In genomic region chr10:81143845-81144437, GRCm38 (mm10) we compare ENCODE assay signal across 16 mouse cellular contexts. TPM values are rescaled to one million over a fixed set of nuclear protein-coding genes. Genes with fewer than 3 reads are reported as not detected.
DNase-seq lines count a peak whose midpoint lies in the region; ATAC-seq and TF ChIP-seq lines count a peak whose summit lies in the region.
"Had no signal": no experiment of that assay in that cellular context is flagged by ENCODE, and none has a peak within 500 bp of the region (broad histone marks: within the 10 kb centered on the region; RNA-seq: fewer than 3 reads in every experiment).

No protein-coding gene starts in this region.

- ATAC-seq in limb, embryonic 12.5 days (ENCODE audit: insufficient number of reproducible peaks, insufficient read depth, low FRiP score, low TSS enrichment, low read depth): no peak
- no peak for ATAC-seq in cerebellum, adult (ENCODE audit: insufficient number of reproducible peaks, low FRiP score, low TSS enrichment)
- ATAC-seq: forebrain, embryonic 13.5 days; hindbrain, embryonic 16.5 days; inflammation-experienced regulatory T-cells, adult 6 months had no signal

- H3K4me3 ChIP-seq in heart, embryonic 10.5 days: no peak overlapping the region
- H3K4me3 ChIP-seq in E14TG2a.4 (replicated peaks; ENCODE audit: low read length) (peak overlapping the region; percentile 92), ES-E14 (ENCODE audit: insufficient read depth in 1 of 2, low read depth in 1 of 2, low read length in 2 of 2, poor library complexity in 1 of 2, severe bottlenecking in 1 of 2) (peak overlapping the region; percentile 23 to 91; a peak in 3 of 4 replicates)
- no peak overlapping the region for H3K4me3 ChIP-seq in limb, embryonic 12.5 days (replicated peaks)
- H3K4me3 ChIP-seq: embryonic facial prominence, embryonic 13.5 days; forebrain, embryonic 13.5 days; hindbrain, embryonic 12.5 days had no signal

- TF ChIP-seq CTCF in E14TG2a.4 (conservative IDR thresholded peaks at IDR 0.05; ENCODE audit: low read length): no peak

- H3K36me3 ChIP-seq in heart, embryonic 10.5 days: peaks cover 67% of the 10 kb centered on the region
- H3K36me3 ChIP-seq in E14TG2a.4 (ENCODE audit: insufficient read depth, low read length) (peaks cover 59% of the 10 kb centered on the region), ES-E14 (ENCODE audit: control insufficient read depth, insufficient read depth, low read length, poor library complexity, severe bottlenecking) (peaks cover 51% of the 10 kb centered on the region)
- peaks cover 70% of the 10 kb centered on the region for H3K36me3 ChIP-seq in limb, embryonic 12.5 days

- H3K27ac ChIP-seq in heart, embryonic 10.5 days: no peak overlapping the region
- no peak overlapping the region for H3K27ac ChIP-seq in ES-E14 (ENCODE audit: insufficient read depth, low read depth, low read length, poor library complexity, severe bottlenecking)
- no peak overlapping the region for H3K27ac ChIP-seq in limb, embryonic 12.5 days
- H3K27ac ChIP-seq: embryonic facial prominence, embryonic 13.5 days; forebrain, embryonic 13.5 days; hindbrain, embryonic 12.5 days had no signal

- no peaks in the 10 kb centered on the region for H3K27me3 ChIP-seq in heart, embryonic 10.5 days (ENCODE audit: insufficient read depth, poor library complexity, severe bottlenecking)
- H3K27me3 ChIP-seq in E14TG2a.4 (ENCODE audit: insufficient read depth, low read length): no peaks in the 10 kb centered on the region
- H3K27me3 ChIP-seq in limb, embryonic 12.5 days: no peaks in the 10 kb centered on the region
- H3K27me3 ChIP-seq: CH12.LX; embryonic facial prominence, embryonic 13.5 days; forebrain, embryonic 13.5 days; hindbrain, embryonic 12.5 days had no signal

- H3K9me3 ChIP-seq in heart, embryonic 10.5 days: no peaks in the 10 kb centered on the region
- no peaks in the 10 kb centered on the region for H3K9me3 ChIP-seq in E14TG2a.4 (ENCODE audit: low read length)
- H3K9me3 ChIP-seq in ES-E14 (ENCODE audit: control insufficient read depth, insufficient read depth, low read depth, low read length): no peaks in the 10 kb centered on the region
- no peaks in the 10 kb centered on the region for H3K9me3 ChIP-seq in limb, embryonic 12.5 days
- H3K9me3 ChIP-seq: embryonic facial prominence, embryonic 13.5 days; forebrain, embryonic 13.5 days; hindbrain, embryonic 12.5 days had no signal

- H3K9ac ChIP-seq in ES-E14 (ENCODE audit: insufficient read depth, low read depth, low read length, poor library complexity, severe bottlenecking): peak overlapping the region; percentile 21
- 0 out of 2 replicates have a peak overlapping the region, but pooled peaks have one; percentile 12 for H3K9ac ChIP-seq in limb, embryonic 12.5 days (replicated peaks)
- H3K9ac ChIP-seq: embryonic facial prominence, embryonic 13.5 days; forebrain, embryonic 13.5 days; hindbrain, embryonic 12.5 days had no signal

- H3K4me2 ChIP-seq in limb, embryonic 12.5 days: no peak overlapping the region
- H3K4me2 ChIP-seq: embryonic facial prominence, embryonic 13.5 days; forebrain, embryonic 13.5 days; hindbrain, embryonic 12.5 days had no signal

- in situ Hi-C loops in ES-E14 (cut with MboI; ENCODE audit: low sequenced_read_pairs in 2 of 2, unreplicated experiment in 2 of 2): no loop called here

- 95% methylated on average over 52 of the region's 52 CpGs for WGBS in heart, embryonic 10.5 days
- WGBS in limb, embryonic 12.5 days: 95% methylated on average over 52 of the region's 52 CpGs

- H3K4me1 ChIP-seq in heart, embryonic 10.5 days: peaks cover 74% of the 10 kb centered on the region
- peaks cover 97% of the 10 kb centered on the region for H3K4me1 ChIP-seq in E14TG2a.4 (replicated peaks; ENCODE audit: low read depth, low read length)
- H3K4me1 ChIP-seq in ES-E14 (ENCODE audit: control insufficient read depth in 2 of 2, insufficient read depth in 2 of 2, low read length in 2 of 2, poor library complexity in 1 of 2): peaks cover 3 to 64% of the 10 kb centered on the region in 2 experiments; a peak in 3 of 4 replicates
- H3K4me1 ChIP-seq in limb, embryonic 12.5 days (replicated peaks): peaks cover 35% of the 10 kb centered on the region

- DNase-seq in heart, adult 11 months: peak; percentile 93
- DNase-seq in heart, embryonic 10.5 days (ENCODE audit: low spot score): no peak
- no peak for DNase-seq in ES-E14 (ENCODE audit: low read depth, low spot score)
- no peak for DNase-seq in neural tube, embryonic 10.5 days (ENCODE audit: extremely low spot score, low spot score)
- no peak for DNase-seq in Muller cell, postnatal 12 days (ENCODE audit: inconsistent ontology term)
- DNase-seq: adrenal gland, adult 8-10 months; gastrocnemius, postnatal 25 days had no signal

TF ChIP-seq in ES-E14, 5 proteins besides CTCF, POLR2A, EP300 and RAD21:
- TF ChIP-seq MAFK (IDR thresholded peaks at IDR 0.05; ENCODE audit: insufficient read depth, low read depth, low read length) (no peak), ZNF384 (IDR thresholded peaks at IDR 0.05; ENCODE audit: low read depth, low read length) (no peak), ZC3H11A (IDR thresholded peaks at IDR 0.05; ENCODE audit: borderline replicate concordance, low read depth, low read length) (no peak), HCFC1 (IDR thresholded peaks at IDR 0.05; ENCODE audit: borderline replicate concordance, insufficient read depth, low read length) (no peak), CHD2 (IDR thresholded peaks at IDR 0.05; ENCODE audit: low read depth, low read length) (no peak)
TF ChIP-seq in ES-E14: peak in this region for 0.

RNA-seq across cellular contexts. Expression of gene Zbtb7a, which starts 8.9 kb away (rescaled TPM):
- polyA plus RNA-seq in heart, embryonic 10.5 days (2016; fragmentation: Nextera tagmentation; extraction: Ambion mirVana): 17.6 and 18.6 TPM in 2 replicates
- 15.7 and 30.1 TPM in 2 replicates for total RNA-seq in ES-E14 (2012; rRNA removed)
- 19.0 and 19.7 TPM in 2 replicates for polyA plus RNA-seq in limb, embryonic 12.5 days (2016; fragmentation: Nextera tagmentation; extraction: Ambion mirVana)

RNA-seq across cellular contexts. Expression of gene Pias4, which starts 23.8 kb away (rescaled TPM):
- 53.5 and 62.2 TPM in 2 replicates for polyA plus RNA-seq in heart, embryonic 10.5 days (2016; fragmentation: Nextera tagmentation; extraction: Ambion mirVana)
- total RNA-seq in ES-E14 (2012; rRNA removed): 37.8 and 50.7 TPM in 2 replicates
- polyA plus RNA-seq in limb, embryonic 12.5 days (2016; fragmentation: Nextera tagmentation; extraction: Ambion mirVana): 57.7 and 62.1 TPM in 2 replicates

RNA-seq across cellular contexts. Expression of gene Eef2, which starts 32.5 kb away (rescaled TPM):
- polyA plus RNA-seq in heart, embryonic 10.5 days (2016; fragmentation: Nextera tagmentation; extraction: Ambion mirVana): 447 and 460 TPM in 2 replicates
- total RNA-seq in ES-E14 (2012; rRNA removed): 2,093 and 2,486 TPM in 2 replicates
- 524 and 544 TPM in 2 replicates for polyA plus RNA-seq in limb, embryonic 12.5 days (2016; fragmentation: Nextera tagmentation; extraction: Ambion mirVana)

RNA-seq across cellular contexts. Expression of gene Map2k2, which starts 38.2 kb away (rescaled TPM):
- 173 and 196 TPM in 2 replicates for polyA plus RNA-seq in heart, embryonic 10.5 days (2016; fragmentation: Nextera tagmentation; extraction: Ambion mirVana)
- 115 and 121 TPM in 2 replicates for total RNA-seq in ES-E14 (2012; rRNA removed)
- polyA plus RNA-seq in limb, embryonic 12.5 days (2016; fragmentation: Nextera tagmentation; extraction: Ambion mirVana): 220 and 229 TPM in 2 replicates

RNA-seq across cellular contexts. Expression of gene Dapk3, which starts 38.9 kb away (rescaled TPM):
- polyA plus RNA-seq in heart, embryonic 10.5 days (2016; fragmentation: Nextera tagmentation; extraction: Ambion mirVana): 56.3 and 78.7 TPM in 2 replicates
- 65.1 and 66.4 TPM in 2 replicates for total RNA-seq in ES-E14 (2012; rRNA removed)
- 64.2 and 65.7 TPM in 2 replicates for polyA plus RNA-seq in limb, embryonic 12.5 days (2016; fragmentation: Nextera tagmentation; extraction: Ambion mirVana)

Comparison
In these comparisons a context has a peak if more than half of its experiments do, and no peak if none do; other contexts are left out.
1. H3K4me3 ChIP-seq: peak in E14TG2a.4 (single experiment) and ES-E14 (2 of 2); none in heart, embryonic 10.5 days (single experiment) and limb, embryonic 12.5 days (single experiment).